8 mouse cellular contexts compared by ENCODE assay signal in the genomic region with DNA sequence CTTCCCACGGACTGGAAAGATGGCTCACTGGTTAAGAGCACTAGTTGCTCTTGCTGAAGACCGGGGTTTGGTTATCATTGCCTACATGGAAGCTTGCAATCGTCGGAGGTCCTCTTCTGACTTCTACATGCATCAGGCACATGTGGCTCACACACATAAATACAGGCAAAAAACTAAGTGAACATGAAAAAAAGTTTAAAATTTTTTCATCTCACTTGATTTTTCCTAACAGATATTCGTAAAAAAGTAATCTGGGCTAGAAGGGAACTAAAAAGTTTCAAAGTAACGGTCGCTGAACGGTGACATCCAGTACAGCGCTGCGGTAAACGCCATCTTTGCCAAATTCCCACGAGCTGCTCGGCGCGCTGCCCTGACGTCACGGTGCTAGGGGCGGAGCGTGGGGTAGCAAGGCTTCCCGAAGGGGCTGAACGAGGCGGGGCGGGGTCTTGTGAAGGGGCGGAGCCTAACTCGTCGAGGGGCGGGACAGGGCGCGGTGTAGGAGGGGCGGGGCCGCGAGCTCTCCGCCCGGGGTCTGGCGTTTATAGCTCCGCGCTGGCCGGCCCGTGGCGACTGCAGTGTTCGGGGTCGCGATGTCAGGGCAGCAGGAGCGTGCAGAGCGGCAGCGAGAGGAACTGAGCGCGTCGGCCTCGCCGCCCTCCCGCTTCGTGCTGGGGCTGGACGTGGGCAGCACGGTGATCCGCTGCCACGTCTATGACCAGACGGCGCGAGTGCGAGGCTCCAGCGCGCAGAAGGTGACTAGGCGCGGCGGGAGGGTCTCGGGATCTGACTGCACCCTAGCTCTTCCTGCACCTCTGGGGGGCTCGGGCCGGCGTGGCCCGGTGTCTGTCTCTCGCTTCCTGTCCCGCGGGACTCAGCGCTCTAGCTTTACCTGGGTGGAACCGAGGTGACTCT. TPM values are rescaled to one million over a fixed set of nuclear protein-coding genes. Genes with fewer than 3 reads are reported as not detected.
DNase-seq lines count a peak whose midpoint lies in the region; ATAC-seq and TF ChIP-seq lines count a peak whose summit lies in the region.

TSS of gene Gk5 (plus strand) at position 502 of the 912 bp plus-strand sequence.

- peak within 1 kb of the TSS; percentile 85 to 97 for H3K4me3 ChIP-seq in ES-E14 (ENCODE audit: insufficient read depth in 1 of 2, low read depth in 1 of 2, low read length in 2 of 2, poor library complexity in 1 of 2, severe bottlenecking in 1 of 2)
- H3K4me3 ChIP-seq in forebrain, embryonic 16.5 days (replicated peaks; ENCODE audit: low read length) = peak within 1 kb of the TSS; percentile 69
- H3K4me3 ChIP-seq in layer of hippocampus, adult 2 months = peak within 1 kb of the TSS; percentile 91
- H3K4me3 ChIP-seq in lung, embryonic 14.5 days (ENCODE audit: low read depth, low read length) = peak within 1 kb of the TSS; percentile 68
- peak within 1 kb of the TSS; percentile 76 for H3K4me3 ChIP-seq in olfactory bulb, adult 2 months (ENCODE audit: insufficient read depth, low read depth, low read length)
- peak within 1 kb of the TSS; percentile 90 for H3K4me3 ChIP-seq in thymus, adult 2 months (ENCODE audit: control insufficient read depth, insufficient read depth, low read length)

- TF ChIP-seq POLR2A in olfactory bulb, adult 2 months (IDR thresholded peaks at IDR 0.05; ENCODE audit: insufficient read depth, low read depth, low read length) = peak; percentile 68
- TF ChIP-seq POLR2A in thymus, adult 2 months (IDR thresholded peaks at IDR 0.05; ENCODE audit: control insufficient read depth, extremely low read depth, insufficient read depth, low read length, poor library complexity) = peak; percentile 30; the same call in 1 of the 2 replicates

- H3K36me3 ChIP-seq in ES-E14 (ENCODE audit: control insufficient read depth, insufficient read depth, low read length, poor library complexity, severe bottlenecking) = no peaks in the 10 kb centered on the region
- H3K36me3 ChIP-seq in forebrain, embryonic 16.5 days (ENCODE audit: control insufficient read depth, insufficient read depth) = no peaks in the 10 kb centered on the region
- no peaks in the 10 kb centered on the region for H3K36me3 ChIP-seq in lung, embryonic 14.5 days (ENCODE audit: insufficient read depth)
- no peaks in the 10 kb centered on the region for H3K36me3 ChIP-seq in thymus, adult 2 months (ENCODE audit: control insufficient read depth, insufficient read depth, low read length)

- ATAC-seq in forebrain, embryonic 16.5 days = peak; percentile 97
- ATAC-seq in lung, embryonic 14.5 days (ENCODE audit: insufficient read depth) = peak; percentile 97

- H3K9ac ChIP-seq in ES-E14 (ENCODE audit: insufficient read depth, low read depth, low read length, poor library complexity, severe bottlenecking) = peak within 1 kb of the TSS; percentile 90
- peak within 1 kb of the TSS; percentile 62 for H3K9ac ChIP-seq in forebrain, embryonic 16.5 days (replicated peaks; ENCODE audit: low read depth, low read length)
- H3K9ac ChIP-seq in lung, embryonic 14.5 days = peak within 1 kb of the TSS; percentile 71

- peak within 1 kb of the TSS; percentile 85 for H3K4me2 ChIP-seq in forebrain, embryonic 16.5 days (ENCODE audit: low read length)
- H3K4me2 ChIP-seq in lung, embryonic 14.5 days = peak within 1 kb of the TSS; percentile 84

- intact Hi-C loops in heart, postnatal 36 days (cut with DNase I) = loop anchor here (2.0 to 10.0 kb wide), 3 partner anchors 78 to 356 kb away; partner anchors contain the start of genes Rnf7 and Tfdp2

- peaks cover 0 to 11% of the 10 kb centered on the region in 2 experiments; a peak in 2 of 4 replicates for H3K4me1 ChIP-seq in ES-E14 (ENCODE audit: control insufficient read depth in 2 of 2, insufficient read depth in 2 of 2, low read length in 2 of 2, poor library complexity in 1 of 2)
- H3K4me1 ChIP-seq in forebrain, embryonic 16.5 days (replicated peaks; ENCODE audit: control insufficient read depth, insufficient read depth, low read length) = peaks cover 4% of the 10 kb centered on the region; the same call in 1 of the 2 replicates
- H3K4me1 ChIP-seq in lung, embryonic 14.5 days (ENCODE audit: insufficient read depth) = no peaks in the 10 kb centered on the region; the same call in 1 of the 2 replicates
- no peaks in the 10 kb centered on the region; the same call in 1 of the 2 replicates for H3K4me1 ChIP-seq in olfactory bulb, adult 2 months (ENCODE audit: control insufficient read depth, insufficient read depth, low read length)
- no peaks in the 10 kb centered on the region for H3K4me1 ChIP-seq in thymus, adult 2 months (replicated peaks; ENCODE audit: control insufficient read depth, insufficient read depth, low read length)

- no peaks in the 10 kb centered on the region for H3K27me3 ChIP-seq in forebrain, embryonic 16.5 days (replicated peaks; ENCODE audit: control insufficient read depth, insufficient read depth, low read length)
- H3K27me3 ChIP-seq in lung, embryonic 14.5 days (ENCODE audit: insufficient read depth, low read length) = no peaks in the 10 kb centered on the region
- no peaks in the 10 kb centered on the region for H3K27me3 ChIP-seq in thymus, adult 2 months (ENCODE audit: control insufficient read depth, insufficient read depth, low read length)

- no peak for TF ChIP-seq CTCF in layer of hippocampus, adult 2 months (conservative IDR thresholded peaks at IDR 0.05)
- TF ChIP-seq CTCF in lung, embryonic 14.5 days (IDR thresholded peaks at IDR 0.05; ENCODE audit: low read depth) = no peak
- no peak for TF ChIP-seq CTCF in olfactory bulb, adult 2 months (IDR thresholded peaks at IDR 0.05; ENCODE audit: insufficient read depth, low read depth, low read length)
- TF ChIP-seq CTCF in thymus, adult 2 months (IDR thresholded peaks at IDR 0.05; ENCODE audit: borderline replicate concordance, control insufficient read depth, extremely low read depth, insufficient read depth, low read length, poor library complexity) = no peak

- in situ Hi-C loops in ES-E14 (cut with MboI; ENCODE audit: low sequenced_read_pairs in 2 of 2, unreplicated experiment in 2 of 2) = no loop called here

- no peaks in the 10 kb centered on the region for H3K9me3 ChIP-seq in ES-E14 (ENCODE audit: control insufficient read depth, insufficient read depth, low read depth, low read length)
- no peaks in the 10 kb centered on the region for H3K9me3 ChIP-seq in forebrain, embryonic 16.5 days (ENCODE audit: control insufficient read depth, low read length)
- H3K9me3 ChIP-seq in lung, embryonic 14.5 days (ENCODE audit: low read depth, low read length) = no peaks in the 10 kb centered on the region

- H3K27ac ChIP-seq in ES-E14 (ENCODE audit: insufficient read depth, low read depth, low read length, poor library complexity, severe bottlenecking) = no peak within 1 kb of the TSS
- no peak within 1 kb of the TSS for H3K27ac ChIP-seq in forebrain, embryonic 16.5 days (ENCODE audit: low read length)
- peak within 1 kb of the TSS; percentile 58 for H3K27ac ChIP-seq in layer of hippocampus, adult 2 months
- no peak within 1 kb of the TSS for H3K27ac ChIP-seq in lung, embryonic 14.5 days (ENCODE audit: low read depth)
- no peak within 1 kb of the TSS for H3K27ac ChIP-seq in olfactory bulb, adult 2 months (ENCODE audit: insufficient read depth, low read depth, low read length)
- no peak within 1 kb of the TSS for H3K27ac ChIP-seq in thymus, adult 2 months (ENCODE audit: control insufficient read depth, insufficient read depth, low read length)

- peak; percentile 95 for DNase-seq in ES-E14 (ENCODE audit: low read depth, low spot score)
- DNase-seq in cerebellum, adult 11-12 months = peak; percentile 80
- DNase-seq in heart, postnatal 36 days = peak; percentile 97 to 100
- DNase-seq in layer of hippocampus, adult 2 months (ENCODE audit: low spot score in 2 of 2) = peak; percentile 95 to 99
- DNase-seq in lung, embryonic 14.5 days = peak; percentile 99
- peak; percentile 98 for DNase-seq in thymus, adult 2 months

- 1% methylated on average over 73 of the region's 76 CpGs for WGBS in forebrain, embryonic 16.5 days
- under 1% methylated on average over 76 of the region's 76 CpGs for WGBS in lung, embryonic 14.5 days
- WGBS in olfactory bulb, adult 2 months = under 1% methylated on average over 76 of the region's 76 CpGs
- WGBS in thymus, adult 2 months = 1% methylated on average over 76 of the region's 76 CpGs

TF ChIP-seq in ES-E14, 5 proteins besides CTCF, POLR2A, EP300 and RAD21:
- TF ChIP-seq HCFC1 (IDR thresholded peaks at IDR 0.05; ENCODE audit: borderline replicate concordance, insufficient read depth, low read length) (peak; percentile 79), CHD2 (IDR thresholded peaks at IDR 0.05; ENCODE audit: low read depth, low read length) (no peak), ZNF384 (IDR thresholded peaks at IDR 0.05; ENCODE audit: low read depth, low read length) (no peak)

RNA-seq across cellular contexts. Expression of gene Gk5, which starts in this region (rescaled TPM):
- total RNA-seq in ES-E14 (2012; rRNA removed) = 12.7 and 13.2 TPM in 2 replicates
- polyA plus RNA-seq in forebrain, embryonic 16.5 days (2015; fragmentation: Nextera tagmentation; extraction: Ambion mirVana) = 2.7 and 2.8 TPM in 2 replicates
- total RNA-seq in heart, postnatal 36 days (2021) = 1 to 10 TPM; 3.4 to 3.8 TPM
- total RNA-seq in layer of hippocampus, adult 2 months (2021) = 1 to 10 TPM; 4.5 to 5.6 TPM
- 4.7 and 5.2 TPM in 2 replicates for polyA plus RNA-seq in lung, embryonic 14.5 days (2014; fragmentation: Nextera tagmentation; extraction: Ambion mirVana)
- polyA plus RNA-seq in olfactory bulb, adult 2 months (2012; ENCODE audit: insufficient read depth, insufficient read length, low replicate concordance, missing spikeins) = not detected in 2 replicates
- 7.3 and 8.0 TPM in 2 replicates for polyA plus RNA-seq in thymus, adult 2 months (2012; rRNA removed)
